Mouse (Mus musculus) layer of hippocampus, postnatal 25 days (tissue): ENCODE measurements around the gene Islr2. TPM values are rescaled to one million over a fixed set of nuclear protein-coding genes. Genes with fewer than 3 reads are reported as not detected.

Experiments
- DNase-seq, 2 experiments: peaks; one replicate each; pipeline ENCODE4 v3.0.0; 2022; ENCODE audit warnings: mixed read lengths in 2 of 2, low spot score in 1 of 2; ENCODE audit errors: extremely low spot score in 1 of 2
- microRNA-seq, 2 experiments: library from miRNA; unstranded; fragments of <30 nt; microRNA quantifications; one replicate each; pipeline ENCODE4 v1.2.0; 2021
- total RNA-seq, 2 experiments: library from RNA; stranded (reverse); gene quantifications; 2 replicates each; pipeline ENCODE4 v1.2.3; 2021

Gene Islr2
- total RNA-seq, 2 experiments from 2014 or later: 152 TPM

DNA sequence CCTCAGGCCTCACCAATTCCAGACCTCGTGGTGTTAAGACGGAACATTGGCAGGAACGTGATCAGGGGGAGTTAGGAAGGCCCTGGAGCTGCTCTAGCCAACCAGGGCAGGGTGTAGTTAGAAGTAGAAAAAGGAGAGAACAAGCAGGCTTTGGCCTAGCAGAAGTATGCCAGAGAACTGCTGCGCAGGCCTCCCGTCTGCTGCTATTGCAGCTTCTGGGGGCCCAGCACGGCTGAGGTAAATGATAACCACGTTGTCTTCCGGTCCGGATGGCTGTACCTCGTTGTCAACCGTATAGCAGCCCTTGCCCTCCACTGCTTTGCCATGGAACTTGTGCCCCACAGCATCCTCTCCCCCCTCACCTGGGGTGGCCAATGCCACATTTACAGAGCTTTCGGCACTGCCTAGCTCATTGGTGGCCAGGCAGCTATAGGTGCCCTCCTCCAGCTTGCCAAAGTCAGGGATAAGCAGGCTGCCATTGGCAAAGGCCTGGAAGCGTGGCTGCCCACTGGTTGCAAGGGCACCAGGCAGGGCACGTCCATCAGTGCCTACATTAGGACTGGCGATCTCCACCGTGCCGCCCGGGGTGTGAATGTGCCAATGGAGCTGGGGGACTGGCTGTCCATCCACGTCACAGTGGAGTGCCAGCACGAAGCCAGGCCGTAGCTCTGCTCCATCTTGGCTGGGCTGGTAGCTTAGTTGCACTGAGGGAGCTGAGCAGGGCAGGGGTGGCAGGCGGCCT is 47.1 kb downstream of the Islr2 start:
- no peak for DNase-seq

DNA sequence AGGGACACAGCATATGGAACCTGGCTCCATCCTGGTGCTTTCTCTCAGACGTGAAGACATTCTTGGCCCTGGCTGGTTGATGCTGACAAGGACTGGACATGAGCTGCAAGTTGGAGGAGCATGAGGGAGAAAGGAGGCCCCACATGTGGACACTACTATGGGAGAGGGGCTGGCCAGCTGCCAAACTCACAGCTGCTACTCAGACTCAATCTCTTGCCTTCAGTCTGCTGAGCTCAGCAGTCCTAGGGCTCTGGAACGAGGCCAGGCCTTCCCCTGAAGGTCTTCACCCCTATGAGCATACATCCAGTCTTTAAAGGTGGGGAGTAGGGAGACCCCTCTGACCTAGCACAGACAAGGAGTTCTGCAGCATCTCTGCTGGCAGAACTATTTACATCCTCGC is 48.8 kb downstream of the Islr2 start:
- peak in 1 of 2 experiments; percentile 39 for DNase-seq

DNA sequence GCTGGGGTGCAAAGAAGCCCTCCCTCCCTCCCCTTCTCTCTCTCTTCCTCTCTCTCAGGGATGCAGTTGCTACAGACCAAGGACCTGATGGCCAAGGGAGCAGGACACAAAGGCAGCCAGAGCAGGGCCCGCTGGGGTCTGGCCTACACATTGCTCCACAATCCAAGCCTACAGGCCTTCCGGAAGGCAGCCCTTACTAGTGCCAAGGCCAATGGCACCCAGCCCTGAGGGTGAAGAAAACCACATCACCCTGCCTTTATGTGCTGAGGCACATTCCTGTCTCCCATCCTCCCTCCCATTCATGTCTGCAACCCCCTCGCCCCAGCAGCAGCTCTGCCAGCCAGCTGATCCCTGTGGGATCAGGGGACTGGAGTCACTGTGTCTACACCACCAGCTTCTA is 51.0 kb downstream of the Islr2 start:
- DNase-seq: no peak

DNA sequence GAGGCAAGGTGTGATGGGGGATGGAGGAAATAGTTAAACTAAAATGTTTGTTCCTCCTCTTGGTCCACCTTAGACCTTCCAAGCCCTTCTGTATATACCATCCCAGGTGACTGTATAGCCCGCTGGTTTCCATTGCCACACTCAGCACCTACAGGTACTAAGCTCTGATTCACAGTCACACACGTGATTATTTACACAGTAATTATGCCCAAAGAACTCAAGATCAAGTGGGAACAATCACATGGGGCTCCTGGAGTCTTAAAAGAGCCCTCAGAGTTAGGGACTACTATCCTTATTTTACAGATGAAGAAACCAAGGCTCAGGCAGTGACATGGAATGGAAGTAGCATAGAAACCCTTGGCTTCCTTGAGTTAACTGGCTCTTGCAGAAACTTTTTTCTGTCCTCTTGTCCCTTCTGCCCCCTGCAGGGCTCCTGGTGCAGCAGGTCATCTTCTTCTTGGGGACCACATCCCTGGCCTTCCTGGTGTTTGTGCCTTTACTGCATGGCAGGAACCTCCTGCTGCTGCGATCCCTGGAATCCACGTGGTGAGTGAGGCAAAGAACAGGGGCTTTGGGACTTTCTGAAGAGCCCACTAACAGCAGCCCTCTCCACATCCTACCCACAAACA is 53.3 kb downstream of the Islr2 start:
- no peak for DNase-seq

DNA sequence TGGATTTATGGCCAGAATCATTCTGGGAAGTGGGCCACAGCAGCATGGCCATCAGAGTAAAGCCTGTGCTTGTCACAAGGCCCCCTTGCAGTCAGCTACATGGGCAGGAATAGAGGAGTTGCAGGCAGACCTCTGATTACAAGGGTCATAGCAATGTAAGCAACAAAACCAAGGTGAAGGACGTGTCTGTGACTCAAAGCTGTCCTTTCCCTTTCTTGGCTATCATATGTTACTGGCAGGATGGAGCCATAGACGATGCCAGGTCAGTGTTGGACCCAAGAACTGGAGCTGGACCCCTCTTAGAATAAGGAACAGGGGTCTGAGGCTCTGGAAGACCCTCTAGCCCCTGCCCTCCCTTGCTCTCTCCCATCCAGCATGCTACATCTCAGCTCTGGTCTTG is 55.3 kb downstream of the Islr2 start:
- DNase-seq: no peak

Small RNA genes lying within 50 kb of the gene (microRNA-seq; reads per million reads assigned to microRNA genes)
- gene Mir6385: 0 reads per million in 2 experiments

Other genes starting within 250 kb of the Islr2 start
- gene Cyp11a1, start 197.9 kb downstream of the Islr2 start, total RNA-seq: 1 to 10 TPM; 1.1 to 3.1 TPM
- gene Stra6, start 140.5 kb downstream of the Islr2 start, total RNA-seq: 10 to 100 TPM in 1 of 2 experiments, 1 to 10 TPM in 1; 9.3 to 12.9 TPM
- 1 to 10 TPM in 1 of 2 experiments, under 1 TPM in 1; 0.49 to 2.4 TPM for gene Ccdc33, start 85.5 kb downstream of the Islr2 start, total RNA-seq
- 10 to 100 TPM; 11.3 to 15.0 TPM for gene Islr, start within 50 bp of the Islr2 start, total RNA-seq
- 10 to 100 TPM in 1 of 2 experiments, 1 to 10 TPM in 1; 8.4 to 11.0 TPM for gene Pml, start 45.5 kb upstream of the Islr2 start, total RNA-seq
- 10 to 100 TPM; 71.3 to 78.6 TPM for gene Stoml1, start 48.8 kb upstream of the Islr2 start, total RNA-seq
- gene Loxl1, start 108.9 kb upstream of the Islr2 start, total RNA-seq: 1 to 10 TPM; 3.1 to 4.0 TPM
- not detected for gene Tbc1d21, start 166.1 kb upstream of the Islr2 start, total RNA-seq